Mouse (Mus musculus) spleen, postnatal 0 days (tissue): ENCODE results near the gene Plbd2. TPM values are rescaled to one million over a fixed set of nuclear protein-coding genes. Genes with fewer than 3 reads are reported as not detected.

Experiments
- polyA plus RNA-seq: library from polyadenylated mRNA; unstranded; fragments of >200 nt; fragmentation: Nextera tagmentation; extraction: Ambion mirVana; gene quantifications from 2 replicates; pipeline ENCODE4 v1.2.1, GENCODE M21; 2015

The Plbd2 gene
- 28.0 and 31.2 TPM in 2 replicates for polyA plus RNA-seq

DNA sequence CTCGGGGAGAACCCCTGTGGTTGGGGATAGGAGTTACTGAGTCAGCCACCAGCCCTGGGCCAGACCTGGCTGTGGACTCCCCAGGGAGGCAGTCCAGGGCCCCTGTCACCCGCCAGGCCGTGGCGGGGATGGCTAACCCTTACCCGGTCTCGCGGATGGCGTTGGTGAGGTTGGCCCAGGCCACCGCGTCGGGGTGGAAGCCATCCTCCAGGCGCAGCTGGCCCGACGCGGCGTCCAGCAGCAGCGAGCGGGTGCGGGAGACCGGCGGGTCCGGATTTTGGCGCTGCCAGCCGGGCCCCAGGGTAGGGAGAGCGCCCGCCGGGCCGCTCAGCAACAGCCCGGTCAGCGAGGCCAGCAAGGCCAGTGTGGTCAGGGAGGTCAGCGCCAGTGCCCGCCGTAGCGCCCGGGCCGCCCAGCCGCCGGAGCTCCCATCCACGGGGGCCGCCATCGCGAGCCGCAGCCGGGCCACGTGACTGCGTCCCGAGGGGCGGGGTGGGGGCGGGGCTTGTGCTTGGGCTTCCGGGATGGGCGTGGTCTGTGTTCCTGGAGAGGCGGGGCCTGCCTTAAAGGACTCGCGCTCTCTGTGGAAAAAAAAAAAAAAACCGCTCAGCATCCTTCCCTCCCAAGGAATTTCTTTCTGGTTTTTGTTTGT is at the start of gene Plbd2:
Plbd2 (minus strand) TSS at position 482 of the 652 bp plus-strand sequence.

DNA sequence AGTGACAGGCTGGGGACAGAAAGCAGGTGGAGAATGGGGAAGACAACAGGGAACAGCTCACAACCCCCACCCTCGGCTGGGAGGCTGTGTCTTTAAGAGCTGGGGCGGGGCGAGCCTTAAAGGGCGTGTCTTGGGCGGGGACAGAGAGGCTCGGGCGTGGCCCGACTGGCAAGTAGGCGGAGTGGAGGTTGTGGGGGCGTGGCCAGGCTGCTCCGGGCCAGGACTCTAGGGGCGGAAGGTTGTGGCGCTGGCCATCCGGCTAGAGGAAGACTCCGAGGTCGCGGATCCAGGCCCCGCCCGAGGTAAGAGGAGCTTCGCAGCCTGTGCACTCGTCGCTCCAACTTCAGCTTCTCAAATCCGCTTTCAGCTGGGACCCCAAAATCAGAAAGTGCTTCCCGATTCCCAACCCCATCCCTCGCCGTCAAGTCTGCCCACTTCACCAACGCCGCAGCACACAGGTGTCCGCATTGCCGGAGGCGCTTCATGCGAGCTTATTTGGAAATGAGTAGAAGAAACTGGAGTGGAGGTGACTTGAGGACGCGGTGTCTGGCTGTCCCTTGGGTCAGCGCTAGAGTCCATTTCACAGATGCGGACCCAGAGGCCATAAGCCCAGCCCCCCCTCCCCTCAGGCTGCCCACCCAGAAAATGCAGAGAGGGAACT is 7.7 kb upstream of the Plbd2 start, which contains the start of gene Slc8b1:
Slc8b1 (plus strand) TSS at position 187 of the 661 bp plus-strand sequence.

DNA sequence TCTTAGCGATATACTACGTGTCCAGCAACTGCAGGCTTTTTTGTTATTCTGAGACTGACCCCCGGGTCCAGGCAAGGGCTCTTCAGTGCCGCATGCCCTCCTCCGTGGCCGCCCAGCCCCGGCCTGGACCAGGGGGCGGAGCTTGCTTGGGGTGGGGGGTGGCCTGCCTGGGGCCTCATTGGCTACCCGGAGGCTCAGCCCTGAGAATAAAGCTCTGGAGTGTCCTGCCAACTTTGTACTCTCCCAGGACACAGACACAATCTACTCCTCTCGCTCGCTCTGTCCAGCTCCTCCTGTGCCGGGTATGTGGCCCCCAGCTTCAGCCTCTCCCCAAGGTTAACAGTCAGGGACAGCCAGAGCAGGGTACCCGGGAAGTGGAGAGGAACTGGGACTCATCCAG is 27.1 kb downstream of the Plbd2 start, which contains the start of gene Sds:
Sds (plus strand) TSS at position 231 of the 400 bp plus-strand sequence.

DNA sequence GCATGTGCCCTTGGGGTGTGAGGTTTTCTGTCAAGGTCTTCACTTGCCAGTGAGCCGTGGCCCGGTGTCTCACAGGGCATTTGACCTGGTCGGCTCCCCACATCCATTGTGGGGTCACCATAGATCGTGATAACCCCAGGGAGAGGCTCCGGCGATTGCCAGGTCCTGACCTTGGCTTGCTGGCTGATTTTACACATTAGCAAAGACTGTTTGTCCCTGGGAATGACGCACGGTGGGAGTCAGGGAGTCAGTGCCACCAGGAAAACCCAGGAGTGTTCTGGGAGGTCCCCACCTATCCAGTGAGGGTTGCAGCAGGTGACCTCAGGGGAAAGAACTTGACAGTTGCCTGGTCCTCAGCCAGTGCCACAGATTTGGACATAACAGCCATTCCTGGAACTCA is 30.7 kb downstream of the Plbd2 start, which contains the start of gene Sdsl:
Sdsl (minus strand) TSS at position 41 of the 400 bp plus-strand sequence.

Other genes starting within 250 kb of the Plbd2 start
- gene Lhx5, start 71.9 kb downstream of the Plbd2 start, polyA plus RNA-seq: not detected in 2 replicates
- 17.5 and 19.9 TPM in 2 replicates for gene Sdsl, start 30.8 kb downstream of the Plbd2 start, polyA plus RNA-seq
- not detected in 2 replicates for gene Sds, start 27.1 kb downstream of the Plbd2 start, polyA plus RNA-seq
- gene Slc8b1, start 7.5 kb upstream of the Plbd2 start, polyA plus RNA-seq: 7.7 and 10.8 TPM in 2 replicates
- 31.7 and 32.0 TPM in 2 replicates for gene Tpcn1, start 85.0 kb upstream of the Plbd2 start, polyA plus RNA-seq
- 1.6 and 2.4 TPM in 2 replicates for gene Iqcd, start 85.4 kb upstream of the Plbd2 start, polyA plus RNA-seq
- gene Rita1, start 109.0 kb upstream of the Plbd2 start, polyA plus RNA-seq: 5.8 and 6.9 TPM in 2 replicates
- 19.8 and 21.7 TPM in 2 replicates for gene Ddx54, start 109.1 kb upstream of the Plbd2 start, polyA plus RNA-seq
- not detected in 2 replicates for gene Cfap73, start 130.6 kb upstream of the Plbd2 start, polyA plus RNA-seq
- 0.11 and 0.61 TPM in 2 replicates for gene Rasal1, start 145.2 kb upstream of the Plbd2 start, polyA plus RNA-seq
- 0.40 and 0.51 TPM in 2 replicates for gene Dtx1, start 208.3 kb upstream of the Plbd2 start, polyA plus RNA-seq
- 1.9 and 3.9 TPM in 2 replicates for gene Oas2, start 246.2 kb upstream of the Plbd2 start, polyA plus RNA-seq